Mouse (Mus musculus) CD8-positive naive resting alpha-beta T cell, adult 57 days (primary cell): ENCODE data around the gene H2-M10.5. TPM values are rescaled to one million over a fixed set of nuclear protein-coding genes. Genes with fewer than 3 reads are reported as not detected.

Source experiments
- total RNA-seq: library from RNA; stranded (reverse); gene quantifications from one replicate; pipeline ENCODE4 v1.2.4, GENCODE M21; 2023

Gene H2-M10.5
- total RNA-seq = not detected

GRCm38 (mm10) chr17:36772610-36773009, at the start of gene H2-M10.5:
Gene H2-M10.5, plus strand, starts transcription at chr17:36772910.

DNA sequence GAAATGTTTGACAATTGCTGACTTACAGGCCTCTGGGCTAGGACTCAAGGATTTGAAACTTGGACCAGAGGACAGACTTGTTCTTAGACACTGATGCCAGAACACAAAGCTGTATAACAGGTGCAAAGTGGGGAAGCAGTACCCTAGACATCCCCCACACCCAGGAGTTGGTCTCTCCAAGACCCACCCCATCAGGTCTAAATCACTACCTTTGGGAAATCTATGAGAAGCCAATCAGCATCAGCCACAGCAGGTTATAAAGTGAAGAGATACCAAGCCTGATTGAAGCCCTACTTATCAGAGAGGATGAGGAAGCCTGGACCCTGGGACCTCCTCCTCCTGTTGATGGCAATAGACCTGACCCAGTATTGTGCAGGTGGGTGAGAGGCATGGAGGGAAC, 39.2 kb downstream of the H2-M10.5 start, which contains the start of gene H2-M10.6:
H2-M10.6 (plus strand) TSS at position 301 of the 400 bp plus-strand sequence.

Other genes starting within 250 kb of the H2-M10.5 start
- gene H2-M11, start 225.8 kb upstream of the H2-M10.5 start, total RNA-seq = not detected
- gene H2-M9, start 130.2 kb upstream of the H2-M10.5 start, total RNA-seq = not detected
- not detected for gene H2-M1, start 100.7 kb upstream of the H2-M10.5 start, total RNA-seq
- gene H2-M10.6, start 39.3 kb downstream of the H2-M10.5 start, total RNA-seq = not detected
- 128 TPM for gene Trim26, start 64.2 kb downstream of the H2-M10.5 start, total RNA-seq
- gene Trim15, start 94.3 kb downstream of the H2-M10.5 start, total RNA-seq = not detected
- gene Trim10, start 96.7 kb downstream of the H2-M10.5 start, total RNA-seq = 0.89 TPM
- gene Trim40, start 117.2 kb downstream of the H2-M10.5 start, total RNA-seq = not detected
- gene Trim31, start 125.2 kb downstream of the H2-M10.5 start, total RNA-seq = not detected
- 2.2 TPM for gene Rnf39, start 170.0 kb downstream of the H2-M10.5 start, total RNA-seq
- 56.2 TPM for gene Ppp1r11, start 178.8 kb downstream of the H2-M10.5 start, total RNA-seq
- 59.2 TPM for gene Znrd1, start 185.6 kb downstream of the H2-M10.5 start, total RNA-seq
- 2.3 TPM for gene Znrd1as, start 185.7 kb downstream of the H2-M10.5 start, total RNA-seq
- not detected for gene 2410137M14Rik, start 208.3 kb downstream of the H2-M10.5 start, total RNA-seq
- not detected for gene H2-M5, start 216.6 kb downstream of the H2-M10.5 start, total RNA-seq
- gene Zfp57, start 228.3 kb downstream of the H2-M10.5 start, total RNA-seq = not detected